Mouse (Mus musculus) neutrophil, adult 59 days (primary cell): ENCODE results near the gene Sdr9c7. TPM values are rescaled to one million over a fixed set of nuclear protein-coding genes. Genes with fewer than 3 reads are reported as not detected.

Experiments
- total RNA-seq, 2 experiments: library from RNA; stranded (reverse); gene quantifications; 1 replicate in 1 of 2; 2 replicates in 1 of 2; pipeline ENCODE4 v1.2.4; 2023

The Sdr9c7 gene
- total RNA-seq: not detected

GRCm38 (mm10) chr10:127898218-127898617 is at the start of gene Sdr9c7:
Sdr9c7 (plus strand) TSS chr10:127898518.

GRCm38 (mm10) chr10:127849628-127850027 is 48.7 kb upstream of the Sdr9c7 start, which contains the start of gene Rdh19:
Rdh19 (plus strand) TSS chr10:127849928.

GRCm38 (mm10) chr10:127866232-127866631 is 32.1 kb upstream of the Sdr9c7 start, which contains the start of gene Rdh16f2:
Rdh16f2 (plus strand) TSS chr10:127866474.

GRCm38 (mm10) chr10:127888605-127889004 is 9.7 kb upstream of the Sdr9c7 start, which contains the start of gene Rdh7:
Rdh7 (minus strand) TSS chr10:127888817.

Other genes with a start within 250 kb of the Sdr9c7 start
- 10 to 100 TPM in 1 of 2 experiments, 1 to 10 TPM in 1; 8.5 to 10.1 TPM for gene Nemp1, start 231.6 kb upstream of the Sdr9c7 start, total RNA-seq
- 1 to 10 TPM in 1 of 2 experiments, under 1 TPM in 1; 0.58 to 2.0 TPM for gene Nab2, start 229.9 kb upstream of the Sdr9c7 start, total RNA-seq
- under 1 TPM; 0.27 to 0.42 TPM for gene Myo1a, start 193.3 kb upstream of the Sdr9c7 start, total RNA-seq
- 1 to 10 TPM in 1 of 2 experiments, under 1 TPM in 1; 0.60 to 1.5 TPM for gene Tac2, start 174.0 kb upstream of the Sdr9c7 start, total RNA-seq
- gene Zbtb39, start 159.0 kb upstream of the Sdr9c7 start, total RNA-seq: 10 to 100 TPM; 17.7 to 17.8 TPM
- gene Gpr182, start 146.8 kb upstream of the Sdr9c7 start, total RNA-seq: under 1 TPM; 0.15 to 0.22 TPM
- under 1 TPM; 0.20 to 0.75 TPM for gene Rdh1, start 138.8 kb upstream of the Sdr9c7 start, total RNA-seq
- gene Rdh16f1, start 138.7 kb upstream of the Sdr9c7 start, total RNA-seq: not detected
- gene Rdh9, start 122.1 kb upstream of the Sdr9c7 start, total RNA-seq: under 1 TPM; 0.42 to 0.44 TPM
- under 1 TPM; 0.18 to 0.24 TPM for gene Rdh16, start 97.4 kb upstream of the Sdr9c7 start, total RNA-seq
- gene Rdh19, start 48.6 kb upstream of the Sdr9c7 start, total RNA-seq: not detected
- not detected for gene Rdh16f2, start 32.0 kb upstream of the Sdr9c7 start, total RNA-seq
- gene Rdh7, start 9.7 kb upstream of the Sdr9c7 start, total RNA-seq: not detected
- not detected for gene Hsd17b6, start 109.1 kb downstream of the Sdr9c7 start, total RNA-seq
- gene Prim1, start 116.7 kb downstream of the Sdr9c7 start, total RNA-seq: 10 to 100 TPM; 22.9 to 23.7 TPM
- gene Naca, start 137.1 kb downstream of the Sdr9c7 start, total RNA-seq: 100 to 1,000 TPM; 305 to 359 TPM
- 10 to 100 TPM; 58.1 to 76.4 TPM for gene Ptges3, start 160.4 kb downstream of the Sdr9c7 start, total RNA-seq
- 100 to 1,000 TPM; 522 to 523 TPM for gene Atp5b, start 184.8 kb downstream of the Sdr9c7 start, total RNA-seq
- 10 to 100 TPM; 91.5 to 96.1 TPM for gene Baz2a, start 193.1 kb downstream of the Sdr9c7 start, total RNA-seq